Mouse (Mus musculus) neural tube, embryonic 12.5 days (tissue): ENCODE results near the gene Apobec3. TPM values are rescaled to one million over a fixed set of nuclear protein-coding genes. Genes with fewer than 3 reads are reported as not detected.

Source experiments
- ATAC-seq: fragments of 200-750 bp; cut with Nextera tagmentation; 2 replicates; pipeline ENCODE4 v1.8.0; 2017; ENCODE audit warnings: low read depth, mild to moderate bottlenecking, moderate TSS enrichment, moderate library complexity; ENCODE audit not compliant: low FRiP score
- H3K27ac ChIP-seq: fragments of 300-500 bp; sonication (generic); 2 replicates; pipeline ENCODE4 v1.5.1; 2016
- H3K27me3 ChIP-seq: fragments of 300-500 bp; sonication (generic); replicated peaks from 2 replicates; pipeline ENCODE4 v1.6.1; 2016; ENCODE audit warnings: mild to moderate bottlenecking
- H3K36me3 ChIP-seq: fragments of 300-500 bp; sonication (generic); 2 replicates; pipeline ENCODE4 v1.6.1; 2016; ENCODE audit warnings: mild to moderate bottlenecking
- H3K4me1 ChIP-seq: fragments of 300-500 bp; sonication (generic); 2 replicates; pipeline ENCODE4 v1.6.1; 2016
- H3K4me2 ChIP-seq: fragments of 300-500 bp; sonication (generic); replicated peaks from 2 replicates; pipeline ENCODE4 v1.6.1; 2016; ENCODE audit warnings: mild to moderate bottlenecking
- H3K4me3 ChIP-seq: fragments of 300-500 bp; sonication (generic); 2 replicates; pipeline ENCODE4 v1.5.1; 2016
- H3K9ac ChIP-seq: fragments of 300-500 bp; sonication (generic); 2 replicates; pipeline ENCODE4 v1.6.1; 2016; ENCODE audit warnings: mild to moderate bottlenecking
- H3K9me3 ChIP-seq: fragments of 300-500 bp; sonication (generic); 2 replicates; pipeline ENCODE4 v1.6.1; 2016; ENCODE audit warnings: mild to moderate bottlenecking
- WGBS: fragments of 180-500 bp; shearing (Covaris S2); methylation state at CpG from one replicate; pipeline ENCODE4 v1.1.7; 2016; 5-methylcytosine and 5-hydroxymethylcytosine counted together
- polyA plus RNA-seq: library from polyadenylated mRNA; unstranded; fragments of >200 nt; fragmentation: Nextera tagmentation; extraction: Ambion mirVana; gene quantifications from 2 replicates; pipeline ENCODE4 v1.2.1, GENCODE M21; 2016

Apobec3 gene
- polyA plus RNA-seq, 1 experiment from 2014 or later, result 5.8 TPM

DNA sequence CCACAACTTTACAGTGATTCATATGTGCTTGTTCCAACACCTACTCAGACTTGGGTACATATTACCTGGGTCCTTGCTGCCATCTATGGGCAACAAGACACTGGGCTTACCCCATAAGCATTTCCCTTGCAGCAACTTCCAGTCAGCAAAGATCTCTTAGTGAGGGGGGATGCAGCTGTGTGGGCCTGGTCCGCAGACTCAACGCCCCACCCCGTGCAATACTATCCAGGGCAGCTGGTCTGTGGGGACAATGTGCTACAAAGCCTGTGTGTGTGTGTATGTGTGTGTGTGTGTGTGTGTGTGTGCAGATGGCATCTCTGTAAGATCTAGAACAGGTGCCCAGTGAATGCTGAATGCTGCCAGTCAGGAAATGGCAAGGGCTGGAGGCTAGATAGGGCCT, 22.9 kb downstream of the Apobec3 start:
- Histone ChIP-seq H3K4me3 (no peak overlapping the region), H3K9me3 (no peaks in the 10 kb centered on the region), H3K27ac (no peak overlapping the region), H3K4me2 (no peak overlapping the region), H3K4me1 (no peaks in the 10 kb centered on the region), H3K27me3 (no peaks in the 10 kb centered on the region), H3K36me3 (peaks cover 15% of the 10 kb centered on the region), H3K9ac (no peak overlapping the region)
- ATAC-seq, result no peak
- WGBS, result 83% methylated on average over 3 of the region's 3 CpGs

DNA sequence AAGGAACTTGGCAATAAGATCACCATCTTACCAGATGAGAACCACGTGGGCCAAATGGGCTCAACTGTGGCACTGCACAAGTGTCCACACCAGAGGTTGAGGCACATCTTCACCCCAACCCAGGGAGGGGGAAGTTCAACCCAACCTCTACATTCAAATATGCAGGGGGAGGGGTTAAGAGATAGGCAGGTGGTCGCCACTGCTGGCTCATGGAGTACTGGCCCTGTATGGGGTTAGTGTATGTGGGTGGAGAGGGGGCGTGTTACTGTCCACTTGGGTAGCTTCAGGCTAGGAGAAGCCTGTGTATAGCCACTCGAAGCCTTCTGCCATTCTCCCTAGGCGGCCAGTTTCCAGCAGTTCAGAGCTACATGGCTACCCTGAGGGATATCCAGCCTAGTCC, 24.7 kb downstream of the Apobec3 start:
- 80% methylated on average over 5 of the region's 5 CpGs for WGBS
- Histone ChIP-seq H3K27ac (no peak overlapping the region), H3K4me2 (no peak overlapping the region), H3K4me3 (no peak overlapping the region), H3K36me3 (peaks cover 15% of the 10 kb centered on the region), H3K4me1 (no peaks in the 10 kb centered on the region), H3K27me3 (no peaks in the 10 kb centered on the region), H3K9me3 (no peaks in the 10 kb centered on the region), H3K9ac (no peak overlapping the region)
- ATAC-seq, result no peak

DNA sequence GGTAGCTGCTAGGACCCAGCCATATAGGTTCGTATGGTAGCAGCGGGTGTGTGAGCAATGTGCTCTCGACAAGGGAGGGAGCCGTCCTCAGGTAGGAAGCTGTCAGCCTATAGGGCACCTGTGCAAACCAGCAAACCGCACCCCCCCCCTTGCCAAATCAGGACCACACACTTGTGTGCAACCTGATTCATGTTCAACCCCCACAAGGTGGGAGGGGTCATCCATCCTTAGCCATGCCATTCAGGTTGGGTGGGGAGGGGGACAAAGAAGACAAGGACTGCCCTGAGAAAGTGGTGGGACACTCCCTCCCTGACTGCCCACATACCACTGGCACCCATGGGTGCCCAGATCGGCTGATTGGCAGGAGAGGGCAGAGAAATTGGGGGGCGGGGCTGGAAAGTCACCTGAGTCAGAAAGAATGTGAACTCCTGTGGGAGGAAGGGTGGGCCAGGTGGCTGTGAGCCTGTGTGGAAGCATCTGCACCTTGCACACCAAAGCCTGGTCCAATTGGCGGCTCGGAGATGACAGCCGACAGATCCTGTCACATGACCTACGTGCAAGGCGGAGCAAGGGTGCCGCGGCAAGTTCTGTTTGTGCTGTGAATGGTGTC, 25.8 kb downstream of the Apobec3 start:
- Histone ChIP-seq H3K27ac (no peak overlapping the region), H3K36me3 (peaks cover 15% of the 10 kb centered on the region), H3K4me2 (no peak overlapping the region), H3K4me1 (no peaks in the 10 kb centered on the region), H3K4me3 (no peak overlapping the region), H3K9me3 (no peaks in the 10 kb centered on the region), H3K27me3 (no peaks in the 10 kb centered on the region), H3K9ac (no peak overlapping the region)
- WGBS, result 93% methylated on average over 14 of the region's 14 CpGs
- no peak for ATAC-seq

DNA sequence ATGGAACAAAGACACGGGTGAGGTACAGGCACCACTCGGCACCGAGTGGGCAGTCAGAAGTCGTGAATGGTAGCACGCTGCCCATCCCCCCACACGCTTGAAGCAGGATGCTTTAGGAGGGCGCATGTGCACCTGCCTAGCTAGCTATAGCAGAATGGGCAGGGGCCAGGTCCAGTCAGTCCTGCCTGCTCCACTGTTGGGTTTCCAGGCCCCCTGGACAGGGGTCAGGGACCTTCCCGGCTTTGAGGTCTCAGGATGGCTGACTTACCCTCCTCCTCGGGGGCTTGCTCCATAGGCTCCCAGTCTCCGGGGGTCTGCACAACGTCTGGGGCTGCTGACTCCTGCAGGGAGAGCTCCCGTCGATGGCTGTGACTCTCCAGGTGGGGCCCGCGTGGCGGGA, 27.0 kb downstream of the Apobec3 start:
- ATAC-seq, result no peak
- Histone ChIP-seq H3K27ac (no peak overlapping the region), H3K4me1 (no peaks in the 10 kb centered on the region), H3K27me3 (no peaks in the 10 kb centered on the region), H3K4me2 (no peak overlapping the region), H3K4me3 (no peak overlapping the region), H3K9ac (no peak overlapping the region), H3K9me3 (no peaks in the 10 kb centered on the region), H3K36me3 (peaks cover 15% of the 10 kb centered on the region)
- WGBS, result 95% methylated on average over 16 of the region's 16 CpGs

DNA sequence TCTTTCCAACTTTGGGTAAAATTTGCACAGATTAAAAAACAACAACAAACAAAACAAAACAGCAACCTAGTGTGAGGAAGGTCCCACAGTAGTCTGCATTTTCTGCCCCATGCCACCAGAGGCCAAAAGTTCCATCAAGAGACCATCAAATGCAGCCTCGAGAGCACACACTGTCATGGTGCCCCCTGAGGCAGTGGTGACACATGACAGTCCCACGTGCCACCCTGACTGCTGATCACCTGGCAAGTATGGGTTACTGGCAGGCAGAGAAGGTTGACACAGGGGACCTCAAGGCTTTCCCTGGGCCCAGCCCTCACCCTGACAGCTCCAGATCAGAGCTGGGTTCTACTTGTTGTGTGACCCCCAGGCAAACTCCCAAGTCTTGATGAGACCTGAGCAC, 28.3 kb downstream of the Apobec3 start:
- Histone ChIP-seq H3K9me3 (no peaks in the 10 kb centered on the region), H3K4me1 (no peaks in the 10 kb centered on the region), H3K27me3 (no peaks in the 10 kb centered on the region), H3K4me3 (no peak overlapping the region), H3K36me3 (peaks cover 15% of the 10 kb centered on the region), H3K9ac (no peak overlapping the region), H3K4me2 (no peak overlapping the region), H3K27ac (no peak overlapping the region)
- no peak for ATAC-seq
- WGBS, result 57% methylated on average over 2 of the region's 2 CpGs

DNA sequence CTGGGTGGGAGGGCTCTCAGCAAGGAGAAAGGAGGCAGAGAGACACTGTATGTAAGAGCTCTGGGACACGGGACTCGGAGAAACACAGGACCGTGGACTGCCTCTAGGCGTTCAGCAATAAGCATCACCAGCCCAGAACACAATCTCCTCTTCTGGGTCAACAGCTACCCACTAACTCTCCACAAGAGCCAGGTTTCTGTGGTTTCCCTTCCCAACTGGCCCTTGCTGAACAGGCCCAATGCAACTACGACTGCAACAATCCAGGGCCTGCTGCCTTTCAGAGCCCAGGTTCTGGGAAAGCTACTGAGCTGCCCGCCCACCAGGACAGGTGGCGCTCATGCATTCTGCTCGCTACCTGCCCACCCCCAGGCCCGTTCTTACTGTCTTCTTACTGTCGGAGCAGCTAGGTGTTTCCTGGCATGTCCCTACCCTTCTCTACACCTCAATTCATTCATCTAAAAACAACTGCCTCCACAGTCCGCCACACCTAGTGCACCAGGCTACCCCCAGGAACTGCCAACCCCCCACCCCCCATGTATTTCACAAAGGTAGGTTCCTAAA, 35.5 kb downstream of the Apobec3 start:
- no peaks in the 10 kb centered on the region for H3K9me3 ChIP-seq
- H3K27me3 ChIP-seq, result peaks cover 10% of the 10 kb centered on the region
- peak overlapping the region; percentile 53; the same call in 1 of the 2 replicates for H3K4me3 ChIP-seq
- H3K4me2 ChIP-seq, result peak overlapping the region; percentile 80
- H3K27ac ChIP-seq, result no peak overlapping the region
- H3K36me3 ChIP-seq, result no peaks in the 10 kb centered on the region
- 75% methylated on average over 11 of the region's 11 CpGs for WGBS
- H3K9ac ChIP-seq, result peak overlapping the region; percentile 67; the same call in 1 of the 2 replicates
- ATAC-seq, result no peak
- H3K4me1 ChIP-seq, result peaks cover 5% of the 10 kb centered on the region; the same call in 1 of the 2 replicates

DNA sequence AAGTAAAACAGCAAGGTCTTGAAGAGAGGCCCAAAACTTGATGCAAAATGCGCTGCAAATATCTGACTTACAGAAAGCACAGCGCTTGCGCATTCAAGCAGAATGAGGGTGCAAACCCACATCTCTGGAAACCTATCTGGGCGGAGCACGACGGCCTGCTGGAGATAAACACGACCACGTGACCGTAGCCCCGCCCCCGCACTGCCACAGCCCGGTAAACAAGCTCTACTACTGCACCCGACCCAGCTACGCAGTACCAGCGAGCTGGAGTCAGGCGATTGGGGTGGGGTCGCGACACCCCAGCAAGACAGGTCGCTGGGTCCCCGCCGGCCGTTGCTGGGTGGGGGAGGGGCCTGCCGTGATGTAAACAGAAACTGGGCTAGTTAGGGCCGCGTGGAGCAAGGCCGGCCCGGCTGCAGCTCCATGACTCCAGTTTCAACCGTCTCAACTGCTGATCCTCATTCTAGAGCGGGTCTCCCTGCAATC, 36.2 kb downstream of the Apobec3 start:
- H3K27me3 ChIP-seq, result peaks cover 16% of the 10 kb centered on the region
- under 1% methylated on average over 29 of the region's 29 CpGs for WGBS
- no peaks in the 10 kb centered on the region for H3K36me3 ChIP-seq
- no peaks in the 10 kb centered on the region for H3K9me3 ChIP-seq
- peak; percentile 78 for ATAC-seq
- H3K27ac ChIP-seq, result no peak overlapping the region
- peak overlapping the region; percentile 53 for H3K4me3 ChIP-seq
- peaks cover 9% of the 10 kb centered on the region for H3K4me1 ChIP-seq
- H3K9ac ChIP-seq, result peak overlapping the region; percentile 67
- H3K4me2 ChIP-seq, result peak overlapping the region; percentile 80

DNA sequence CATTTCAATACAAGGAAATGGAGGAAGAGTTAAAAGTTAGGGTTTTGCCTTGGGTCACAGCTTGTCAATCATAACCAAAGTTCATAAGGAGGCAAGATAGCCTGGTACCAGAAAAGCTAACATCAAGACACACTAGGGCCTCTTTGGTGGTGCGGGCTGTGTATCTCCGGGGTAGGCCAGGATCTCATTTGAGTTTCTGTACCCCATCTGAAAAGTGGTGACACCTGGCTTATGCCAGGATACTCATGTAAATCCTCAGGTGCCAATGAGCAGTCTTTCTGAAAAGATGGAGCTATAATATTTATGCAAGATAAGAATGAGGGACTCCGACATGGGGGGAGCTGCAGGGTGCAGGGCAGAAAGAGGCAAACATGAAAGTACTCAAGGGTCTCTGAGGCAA, 36.9 kb downstream of the Apobec3 start:
- Histone ChIP-seq H3K4me3 (no peak overlapping the region), H3K36me3 (no peaks in the 10 kb centered on the region)
- 88% methylated on average over 3 of the region's 3 CpGs for WGBS

DNA sequence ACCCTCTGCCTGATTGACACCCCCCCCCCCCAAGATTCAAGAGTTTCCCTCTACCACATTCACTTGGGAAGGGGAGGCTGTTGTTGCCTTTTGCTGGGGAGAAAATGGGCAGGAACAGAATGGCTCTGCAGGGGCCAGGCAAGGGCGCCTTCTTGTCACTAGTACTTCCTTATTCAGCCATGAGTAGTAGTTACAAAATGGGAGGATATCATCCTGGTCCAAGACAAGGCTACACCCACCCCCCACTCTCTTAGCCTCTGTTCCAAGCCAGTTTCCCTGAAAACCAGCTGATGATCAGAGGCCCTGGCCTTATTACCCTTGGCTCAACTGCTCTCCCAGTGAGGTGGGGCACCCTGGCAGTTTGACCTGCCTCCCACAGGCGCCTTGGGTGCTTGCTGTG, 37.3 kb downstream of the Apobec3 start:
- H3K4me1 ChIP-seq, result peaks cover 14% of the 10 kb centered on the region
- no peaks in the 10 kb centered on the region for H3K36me3 ChIP-seq
- H3K4me3 ChIP-seq, result no peak overlapping the region
- H3K27me3 ChIP-seq, result peaks cover 27% of the 10 kb centered on the region
- ATAC-seq, result no peak
- no peaks in the 10 kb centered on the region for H3K9me3 ChIP-seq
- no peak overlapping the region for H3K27ac ChIP-seq
- no peak overlapping the region for H3K4me2 ChIP-seq
- no peak overlapping the region for H3K9ac ChIP-seq
- 82% methylated on average over 2 of the region's 2 CpGs for whole genome bisulfite sequencing

More for the DNA sequence above, 36.9 kb downstream of the Apobec3 start:
- no peak overlapping the region for H3K27ac ChIP-seq
- H3K4me2 ChIP-seq, result peak overlapping the region; percentile 80
- H3K27me3 ChIP-seq, result peaks cover 23% of the 10 kb centered on the region
- H3K9ac ChIP-seq, result no peak overlapping the region
- ATAC-seq, result no peak
- H3K9me3 ChIP-seq, result no peaks in the 10 kb centered on the region
- H3K4me1 ChIP-seq, result peaks cover 10% of the 10 kb centered on the region

DNA sequence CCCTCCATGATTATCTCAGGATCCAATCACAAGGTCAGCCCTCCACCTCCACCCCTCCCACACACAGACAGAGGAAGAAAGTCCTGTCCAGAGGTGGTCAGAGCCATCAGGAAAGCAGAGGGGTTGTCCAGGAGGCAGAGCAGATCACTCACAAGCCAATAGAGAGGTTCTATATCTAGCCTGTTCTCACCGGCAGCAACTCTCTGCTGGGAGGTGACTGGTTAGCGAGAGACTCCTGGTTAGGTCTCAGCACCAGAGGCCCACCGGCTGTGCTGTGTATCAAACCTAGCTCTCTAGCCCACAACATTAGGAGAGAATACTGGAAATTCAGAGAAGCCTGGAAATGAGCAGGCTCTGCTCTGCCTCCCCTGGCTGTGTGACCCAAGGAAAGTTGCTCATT, 38.3 kb downstream of the Apobec3 start:
- WGBS, result 84% methylated on average over 3 of the region's 3 CpGs
- H3K27ac ChIP-seq, result no peak overlapping the region
- H3K36me3 ChIP-seq, result no peaks in the 10 kb centered on the region
- ATAC-seq, result no peak
- H3K4me3 ChIP-seq, result no peak overlapping the region
- H3K9ac ChIP-seq, result no peak overlapping the region
- H3K9me3 ChIP-seq, result no peaks in the 10 kb centered on the region
- H3K4me2 ChIP-seq, result no peak overlapping the region
- H3K4me1 ChIP-seq, result peaks cover 15% of the 10 kb centered on the region
- H3K27me3 ChIP-seq, result peaks cover 28% of the 10 kb centered on the region

DNA sequence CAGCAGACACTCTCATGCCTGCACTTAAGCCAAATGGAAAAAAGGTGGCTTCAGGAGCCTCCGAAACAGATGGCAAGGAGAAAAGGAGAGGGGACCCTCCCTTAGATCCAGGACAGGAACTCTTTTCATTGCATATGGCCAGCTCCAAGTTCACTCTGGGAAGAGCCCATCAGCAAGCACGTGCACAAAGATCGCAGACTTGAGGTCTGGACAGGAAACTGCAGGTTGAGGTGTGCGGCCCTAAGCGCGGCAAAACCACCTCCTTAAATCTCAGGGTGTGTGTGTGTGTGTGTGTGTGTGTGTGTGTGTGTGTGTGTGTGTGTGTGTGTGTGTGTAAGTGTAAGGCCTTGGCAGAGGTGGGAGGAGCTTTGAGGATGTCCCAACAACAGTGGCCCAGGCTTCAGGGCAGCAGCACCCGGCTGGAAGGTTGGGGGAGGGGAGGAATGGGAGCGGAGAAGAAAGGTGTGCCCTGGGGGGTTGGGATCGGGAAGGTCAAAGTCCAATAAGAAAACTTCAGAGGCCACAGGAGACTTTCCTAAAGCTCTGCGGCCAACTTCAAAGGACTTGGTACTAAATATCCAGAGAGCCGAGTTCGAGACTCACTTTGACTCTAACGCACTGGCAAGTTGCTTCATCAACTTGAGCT, 40.2 kb downstream of the Apobec3 start:
- no peak overlapping the region for H3K9ac ChIP-seq

DNA sequence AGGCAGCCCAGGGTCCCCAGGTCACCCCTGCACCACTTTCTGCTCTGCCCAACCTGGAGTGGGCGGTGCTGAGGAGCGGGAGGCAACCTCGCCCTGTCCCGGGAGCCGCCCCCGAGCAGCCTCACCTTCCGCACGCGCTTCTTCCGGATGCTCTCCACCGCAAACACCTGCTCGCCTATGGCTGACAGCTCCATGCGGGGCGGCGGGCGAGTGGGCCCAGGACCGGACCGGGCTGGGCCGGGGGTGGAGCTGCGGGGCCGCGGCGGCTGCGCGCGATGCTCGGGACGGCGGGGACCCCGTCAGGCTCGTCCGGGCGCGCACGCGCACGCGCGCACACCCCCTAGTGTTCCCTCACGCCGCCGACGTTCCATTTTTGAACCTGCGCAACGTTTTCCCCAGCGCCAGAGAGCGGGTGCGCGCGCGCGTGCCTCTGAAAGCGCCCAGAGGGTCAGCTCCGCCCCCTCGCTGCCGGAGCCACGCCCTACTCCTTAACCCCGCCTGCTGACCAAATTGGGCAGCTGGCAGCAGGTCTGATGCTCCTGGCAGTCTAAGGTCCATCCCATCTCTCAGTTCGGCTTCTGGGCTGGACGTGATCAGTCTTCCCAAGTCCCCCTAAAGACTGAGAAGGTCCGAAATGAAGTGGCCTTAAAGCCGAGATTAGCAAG, 41.0 kb downstream of the Apobec3 start:
- H3K4me2 ChIP-seq, result peak overlapping the region; percentile 84
- H3K27me3 ChIP-seq, result peaks cover 28% of the 10 kb centered on the region
- no peaks in the 10 kb centered on the region for H3K36me3 ChIP-seq
- H3K9me3 ChIP-seq, result no peaks in the 10 kb centered on the region
- peak; percentile 51; the same call in 1 of the 2 replicates for ATAC-seq
- 1% methylated on average over 62 of the region's 62 CpGs for WGBS
- H3K4me1 ChIP-seq, result peaks cover 15% of the 10 kb centered on the region
- peak overlapping the region; percentile 55 for H3K4me3 ChIP-seq
- H3K27ac ChIP-seq, result no peak overlapping the region
- peak overlapping the region; percentile 62 for H3K9ac ChIP-seq

More for the DNA sequence above, 40.2 kb downstream of the Apobec3 start:
- Histone ChIP-seq H3K27me3 (peaks cover 28% of the 10 kb centered on the region), H3K9me3 (no peaks in the 10 kb centered on the region), H3K27ac (no peak overlapping the region), H3K4me1 (peaks cover 15% of the 10 kb centered on the region), H3K36me3 (no peaks in the 10 kb centered on the region), H3K4me3 (peak overlapping the region; percentile 55; the same call in 1 of the 2 replicates), H3K4me2 (peak overlapping the region; percentile 84)
- 19% methylated on average over 13 of the region's 13 CpGs for WGBS
- no peak for ATAC-seq
